Mouse (Mus musculus): ENCODE data around the gene Lsp1.
A peak's percentile ranks its signal among the peaks of the same experiment; 100 is the strongest.

Gene Lsp1

DNA sequence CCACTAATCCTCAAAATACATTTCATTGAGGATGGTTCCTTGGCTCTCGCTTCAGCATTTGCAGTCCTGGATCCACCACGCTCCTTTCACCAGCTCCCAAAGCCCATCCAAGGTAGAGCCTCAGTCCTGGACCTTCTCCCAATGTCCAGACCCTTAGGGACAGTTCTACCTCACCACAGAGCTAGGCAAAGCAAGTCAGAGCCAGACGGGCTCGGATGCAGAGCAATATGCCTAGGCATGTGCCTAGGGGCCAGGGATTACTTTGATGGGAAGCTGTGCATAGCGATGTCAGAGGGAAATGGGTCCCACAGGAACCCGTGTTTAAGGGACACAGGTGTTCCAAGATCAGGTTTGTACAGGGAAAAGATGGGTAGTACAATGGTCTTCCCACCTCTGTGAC is 15.3 kb upstream of the Lsp1 start:
- DNase-seq (ENCODE audit: low spot score) = no peak

GRCm38 (mm10) chr7:142446264-142446663 is 14.3 kb upstream of the Lsp1 start:
- DNase-seq (ENCODE audit: low spot score) = no peak

- no peak for DNase-seq (ENCODE audit: low spot score)
Measured at GRCm38 (mm10) chr7:142449038-142449617, 11.5 kb upstream of the Lsp1 start.

GRCm38 (mm10) chr7:142454706-142455105 is 5.9 kb upstream of the Lsp1 start:
- no peak for DNase-seq (ENCODE audit: low spot score)

GRCm38 (mm10) chr7:142455251-142455650 is 5.4 kb upstream of the Lsp1 start:
- DNase-seq (ENCODE audit: low spot score) = no peak

GRCm38 (mm10) chr7:142456806-142457205 is 3.8 kb upstream of the Lsp1 start:
- DNase-seq (ENCODE audit: low spot score) = no peak

DNA sequence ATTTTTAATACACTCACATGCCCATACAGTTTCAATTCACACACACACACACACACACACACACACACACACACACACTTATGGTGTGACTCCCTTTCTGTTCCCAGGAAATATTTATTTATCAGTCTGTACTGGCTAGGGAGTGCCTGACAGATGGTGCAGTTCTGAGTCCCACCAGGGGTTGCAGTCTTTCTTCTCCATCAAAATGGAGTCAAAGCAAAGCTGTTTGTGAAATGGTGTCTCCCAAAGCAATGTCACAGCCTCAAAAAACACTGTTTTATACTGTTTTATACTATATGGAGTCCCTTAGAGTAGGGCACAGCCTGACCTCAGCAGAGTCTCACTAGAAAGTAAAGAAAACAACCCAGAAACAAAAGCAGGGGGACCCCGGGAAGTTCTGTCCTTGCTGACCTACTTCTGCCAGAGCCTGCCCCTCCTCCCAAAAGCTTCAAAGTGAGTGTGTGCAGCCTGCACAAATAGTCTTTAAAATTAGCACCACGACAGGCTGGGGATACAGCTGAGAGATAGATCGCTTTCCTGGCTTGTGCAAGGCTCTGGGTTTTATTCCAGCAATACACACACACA is 3.3 kb upstream of the Lsp1 start:
- no peak for DNase-seq (ENCODE audit: low spot score)

DNA sequence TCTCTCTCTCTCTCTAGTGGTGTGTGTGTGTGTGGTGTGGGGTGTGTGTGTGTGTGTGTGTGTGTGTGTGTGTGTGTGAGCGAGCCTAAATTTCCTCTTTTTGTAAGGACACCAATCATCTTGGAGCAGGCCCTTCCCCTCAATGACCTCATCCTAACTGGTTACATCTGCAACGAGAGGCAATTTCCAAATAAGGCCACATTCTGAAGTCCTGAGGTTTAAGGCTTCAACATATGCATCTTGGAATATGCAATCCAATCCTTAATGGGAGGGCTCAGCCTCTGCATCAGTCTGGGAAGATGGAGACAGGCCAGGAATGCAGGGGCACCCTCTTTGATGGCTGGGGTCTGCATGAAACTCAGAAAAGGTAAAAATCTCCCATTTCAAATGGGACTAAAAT is 2.6 kb upstream of the Lsp1 start:
- no peak for DNase-seq (ENCODE audit: low spot score)

DNA sequence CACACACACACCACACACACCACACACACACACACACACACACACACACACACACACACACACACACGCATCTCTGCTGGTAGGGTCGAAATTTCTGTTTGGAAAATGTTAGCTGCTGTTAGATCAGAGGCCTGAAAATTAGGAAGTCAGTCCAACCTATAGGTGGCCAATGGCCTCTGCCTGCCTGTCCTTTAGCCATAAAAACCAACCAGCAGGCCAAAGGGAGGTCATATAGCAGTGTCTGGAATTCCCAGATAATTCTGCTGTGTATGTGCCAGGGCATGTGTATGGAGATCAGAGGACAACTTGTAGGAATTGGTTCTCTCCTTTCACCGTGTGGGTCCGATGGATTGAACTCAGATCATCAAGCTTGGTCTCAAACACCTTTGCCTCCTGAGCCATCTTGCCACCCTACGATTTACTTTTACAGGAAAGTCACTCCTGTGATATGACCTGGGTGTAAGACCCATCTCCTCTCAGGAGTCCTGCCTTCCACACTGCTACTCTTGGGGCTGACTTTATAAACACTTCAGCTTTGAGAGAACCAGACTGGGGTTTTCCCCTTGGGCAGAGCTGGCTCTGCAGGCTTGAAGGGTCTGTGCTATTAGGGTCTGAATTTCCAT is 1.8 kb upstream of the Lsp1 start:
- DNase-seq (ENCODE audit: low spot score) = no peak

DNA sequence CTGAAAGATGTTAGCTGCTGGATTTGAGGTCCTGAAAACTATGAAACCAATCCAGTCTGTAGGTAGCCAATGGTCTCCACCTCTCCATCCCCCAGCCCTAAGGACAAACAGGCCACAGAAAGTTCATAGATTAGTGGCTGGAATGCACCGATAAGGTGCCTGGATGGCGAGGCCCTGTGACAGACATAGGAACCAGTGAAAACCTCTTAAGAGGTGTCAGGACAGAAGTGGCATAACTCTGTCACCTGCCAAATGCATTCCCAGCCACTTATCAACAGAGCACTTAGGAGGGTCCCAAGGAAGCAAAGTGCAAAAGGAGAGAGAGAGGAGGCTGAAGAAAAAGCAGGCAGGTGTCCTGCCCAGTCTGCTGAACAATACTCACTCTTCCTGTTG is 1.3 kb upstream of the Lsp1 start:
- DNase-seq (ENCODE audit: low spot score) = no peak

- no peak for DNase-seq (ENCODE audit: low spot score)
Measured at GRCm38 (mm10) chr7:142461446-142461845, 837 bp downstream of the Lsp1 start.

DNA sequence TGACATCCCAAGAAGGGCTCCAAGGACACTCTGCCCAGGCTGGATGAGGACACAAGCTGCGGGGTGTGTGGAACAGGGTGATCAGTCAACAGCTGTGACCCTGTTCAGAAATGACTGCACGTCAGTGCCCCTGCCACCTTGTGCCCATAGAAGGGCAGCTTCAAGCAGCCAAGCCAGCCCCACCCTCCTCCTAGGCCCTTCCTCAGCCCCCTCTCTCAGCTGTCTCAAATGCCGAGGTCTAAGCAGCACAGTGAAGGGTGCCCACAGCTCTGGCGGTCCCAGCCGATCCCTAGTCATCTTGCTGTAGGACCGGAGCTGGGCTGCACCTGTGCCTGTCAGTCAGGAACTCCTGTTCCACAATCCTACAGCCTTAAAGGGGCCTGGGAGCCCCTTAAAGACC is 1.6 kb downstream of the Lsp1 start:
- DNase-seq (ENCODE audit: low spot score) = no peak

DNA sequence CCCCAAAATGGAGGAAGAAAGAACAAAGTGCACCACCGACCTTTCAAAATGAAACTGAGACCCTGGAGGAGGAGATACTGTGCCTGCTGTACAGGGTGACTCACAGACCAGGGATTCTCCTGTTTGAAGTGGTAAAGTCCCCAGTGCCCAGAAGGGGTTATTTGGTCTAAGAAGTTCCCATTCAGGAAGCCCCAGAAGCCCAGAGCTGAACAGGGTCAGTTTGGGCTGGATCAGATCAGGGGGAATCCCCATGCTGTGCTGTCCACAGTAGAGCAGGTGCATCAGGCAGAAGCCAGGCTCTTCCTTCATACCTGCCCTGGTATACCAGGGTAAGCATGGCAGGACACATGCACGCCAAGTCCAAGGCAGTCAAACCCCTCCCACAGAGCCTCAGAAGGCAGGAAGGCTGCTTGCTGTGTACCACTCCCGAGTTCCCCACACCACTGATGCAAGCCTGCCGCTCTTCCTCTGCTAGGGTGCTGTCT is 2.0 kb downstream of the Lsp1 start:
- DNase-seq (ENCODE audit: low spot score) = no peak

GRCm38 (mm10) chr7:142470171-142470691 is 9.6 kb downstream of the Lsp1 start:
- DNase-seq (ENCODE audit: low spot score) = no peak

GRCm38 (mm10) chr7:142470808-142471413 is 10.3 kb downstream of the Lsp1 start:
- DNase-seq (ENCODE audit: low spot score) = peak; percentile 64

GRCm38 (mm10) chr7:142471414-142471861 is 10.8 kb downstream of the Lsp1 start:
- no peak for DNase-seq (ENCODE audit: low spot score)

DNA sequence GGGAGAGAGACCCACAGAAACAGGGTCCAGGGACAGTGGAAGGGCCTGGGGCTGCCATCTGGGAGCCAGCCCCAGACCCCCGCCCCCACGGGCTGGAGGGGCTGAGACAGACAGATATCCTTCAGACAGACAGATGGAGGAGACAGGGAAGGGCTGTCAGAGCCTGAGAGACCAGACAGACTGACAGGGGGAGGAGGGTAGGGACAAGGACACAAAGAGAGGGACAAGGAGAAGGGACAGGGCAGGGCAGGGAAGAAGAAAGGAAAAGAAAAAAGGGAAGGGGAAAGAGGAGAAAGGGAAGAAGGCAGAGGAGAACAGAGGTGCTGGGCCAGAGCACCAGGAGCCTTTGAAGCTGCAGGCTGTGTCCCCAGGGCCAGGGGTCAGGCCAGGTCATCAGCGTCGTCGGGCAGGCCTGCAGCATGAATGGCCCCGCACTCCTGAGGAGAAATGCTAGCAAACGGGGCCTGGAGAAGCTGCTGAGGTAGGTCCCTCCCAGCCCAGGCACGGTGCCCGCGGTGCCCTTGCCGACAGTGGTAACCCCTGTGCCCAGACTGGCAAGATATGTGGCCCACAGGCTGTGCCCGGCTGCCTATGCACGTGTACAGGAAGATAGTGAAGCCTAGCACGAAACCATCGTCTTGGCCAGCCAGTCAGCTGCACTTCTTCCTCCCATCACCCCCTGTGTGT is 11.4 kb downstream of the Lsp1 start:
- no peak for DNase-seq (ENCODE audit: low spot score)

- no peak for DNase-seq (ENCODE audit: low spot score)
Measured at GRCm38 (mm10) chr7:142472936-142473335, 12.3 kb downstream of the Lsp1 start.

DNA sequence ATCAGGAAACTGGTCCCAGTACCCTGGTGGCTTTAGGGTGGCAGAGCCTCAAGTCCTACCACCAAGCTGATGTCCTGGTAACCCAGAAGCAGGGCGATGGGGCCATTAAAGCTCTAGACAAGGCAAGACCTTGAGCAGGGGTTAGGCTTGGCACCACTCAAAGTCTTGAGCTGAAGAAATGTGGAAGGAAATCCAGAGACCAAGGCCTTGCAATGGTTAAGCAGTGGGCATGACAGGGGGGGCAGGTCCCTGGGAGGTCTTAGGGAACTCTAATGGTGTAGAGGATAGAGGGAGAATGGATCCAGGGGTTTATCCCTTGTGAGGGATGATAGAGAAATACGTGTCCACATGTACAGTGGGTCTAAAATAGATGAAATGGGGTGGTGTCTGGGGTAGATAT is 12.9 kb downstream of the Lsp1 start:
- no peak for DNase-seq (ENCODE audit: low spot score)

- DNase-seq (ENCODE audit: low spot score) = no peak
Measured at GRCm38 (mm10) chr7:142474799-142475198, 14.2 kb downstream of the Lsp1 start.

- no peak for DNase-seq (ENCODE audit: low spot score)
Measured at GRCm38 (mm10) chr7:142475641-142476040, 15.0 kb downstream of the Lsp1 start.

- DNase-seq (ENCODE audit: low spot score) = no peak
Measured at GRCm38 (mm10) chr7:142476271-142476670, 15.7 kb downstream of the Lsp1 start.

All from ovary, postnatal 14 days (tissue).